Mouse (Mus musculus): ENCODE results near the gene Plxnc1. TPM values are rescaled to one million over a fixed set of nuclear protein-coding genes. Genes with fewer than 3 reads are reported as not detected.

Plxnc1 gene
- polyA plus RNA-seq, 1 experiment, result 82.8 TPM

GRCm38 (mm10) chr10:94924450-94924849 is 20.2 kb downstream of the Plxnc1 start:
- Histone ChIP-seq H3K27ac (ENCODE audit: insufficient read depth, low read depth, low read length) (peak overlapping the region; percentile 36), H3K4me3 (ENCODE audit: insufficient read depth, low read length) (no peak overlapping the region), H3K4me1 (ENCODE audit: control insufficient read depth, insufficient read depth, low read length) (peaks cover 84% of the 10 kb centered on the region)
- no peak for TF ChIP-seq POLR2A (IDR thresholded peaks at IDR 0.05; ENCODE audit: borderline replicate concordance, low read depth, low read length)
- no peak for TF ChIP-seq CTCF (IDR thresholded peaks at IDR 0.05; ENCODE audit: low read depth, low read length)

DNA sequence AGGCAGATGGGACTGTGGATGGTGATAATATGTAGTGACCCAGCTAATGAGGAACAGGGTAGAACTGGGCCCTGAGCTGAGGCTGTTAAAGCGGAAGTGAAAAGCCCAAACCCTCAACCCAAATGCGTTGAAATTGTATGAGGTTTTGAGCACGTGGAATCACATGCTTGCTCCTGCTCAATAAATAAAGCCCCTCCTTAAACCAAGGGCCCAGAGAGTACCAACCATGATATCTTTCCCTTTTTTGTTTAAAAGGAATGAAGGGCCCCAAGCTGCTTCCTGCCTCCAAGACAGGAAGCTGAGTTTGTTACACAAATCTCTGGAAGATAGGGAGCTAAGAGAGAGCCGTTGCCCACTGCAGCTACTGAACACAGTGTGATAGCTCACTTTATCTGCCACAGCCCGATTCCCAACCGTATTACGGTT is 21.3 kb downstream of the Plxnc1 start:
- Histone ChIP-seq H3K4me3 (ENCODE audit: insufficient read depth, low read length) (no peak overlapping the region), H3K27ac (ENCODE audit: insufficient read depth, low read depth, low read length) (peak overlapping the region; percentile 99), H3K4me1 (ENCODE audit: control insufficient read depth, insufficient read depth, low read length) (peaks cover 82% of the 10 kb centered on the region)
- TF ChIP-seq POLR2A (IDR thresholded peaks at IDR 0.05; ENCODE audit: borderline replicate concordance, low read depth, low read length), result no peak
- TF ChIP-seq CTCF (IDR thresholded peaks at IDR 0.05; ENCODE audit: low read depth, low read length), result no peak

GRCm38 (mm10) chr10:94922848-94923247 is 21.8 kb downstream of the Plxnc1 start:
- Histone ChIP-seq H3K4me1 (ENCODE audit: control insufficient read depth, insufficient read depth, low read length) (peaks cover 82% of the 10 kb centered on the region), H3K4me3 (ENCODE audit: insufficient read depth, low read length) (no peak overlapping the region), H3K27ac (ENCODE audit: insufficient read depth, low read depth, low read length) (peak overlapping the region; percentile 99)
- no peak for TF ChIP-seq POLR2A (IDR thresholded peaks at IDR 0.05; ENCODE audit: borderline replicate concordance, low read depth, low read length)
- no peak for TF ChIP-seq CTCF (IDR thresholded peaks at IDR 0.05; ENCODE audit: low read depth, low read length)

DNA sequence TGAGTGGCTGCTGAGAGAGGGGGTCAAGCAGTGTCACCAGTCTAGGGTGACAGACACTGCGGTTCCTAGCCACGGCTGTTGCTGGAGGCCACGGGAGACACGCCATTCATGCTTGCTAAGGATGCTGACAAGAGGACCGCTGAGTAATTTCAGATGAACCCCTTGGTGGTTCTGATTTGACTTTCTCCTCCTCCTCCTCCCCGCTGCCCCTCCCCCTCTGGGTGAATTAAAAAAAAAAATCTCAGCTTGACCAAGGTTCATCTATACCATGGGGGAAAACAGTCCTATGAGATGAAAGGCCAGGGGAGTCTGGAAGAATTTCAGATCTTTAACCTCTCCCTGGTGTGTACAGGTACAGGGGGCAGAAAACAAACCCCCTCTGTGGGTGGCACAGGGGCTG is 22.9 kb downstream of the Plxnc1 start:
- Histone ChIP-seq H3K4me1 (ENCODE audit: control insufficient read depth, insufficient read depth, low read length) (peaks cover 80% of the 10 kb centered on the region), H3K27ac (ENCODE audit: insufficient read depth, low read depth, low read length) (no peak overlapping the region), H3K4me3 (ENCODE audit: insufficient read depth, low read length) (no peak overlapping the region)
- TF ChIP-seq CTCF (IDR thresholded peaks at IDR 0.05; ENCODE audit: low read depth, low read length) (no peak), POLR2A (IDR thresholded peaks at IDR 0.05; ENCODE audit: borderline replicate concordance, low read depth, low read length) (no peak)

DNA sequence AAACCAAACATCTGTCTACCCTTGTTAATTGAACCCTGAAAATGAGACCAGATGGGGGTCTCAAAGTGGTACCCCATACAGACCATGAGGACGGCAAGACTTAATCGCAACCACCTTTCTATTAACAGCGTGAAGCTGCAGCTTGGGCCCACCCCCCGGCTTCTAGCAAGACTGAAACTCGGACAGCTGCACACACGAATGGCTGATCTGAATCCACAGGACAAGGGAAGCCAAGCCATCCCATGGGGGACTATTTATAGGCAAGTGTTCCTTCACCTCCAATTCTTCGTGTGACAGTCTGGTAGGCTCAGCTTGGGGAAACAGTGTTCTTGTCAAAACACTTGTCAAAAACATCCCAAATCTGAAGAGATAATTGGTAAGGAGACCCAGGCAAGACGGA is 24.1 kb downstream of the Plxnc1 start:
- Histone ChIP-seq H3K4me3 (ENCODE audit: insufficient read depth, low read length) (no peak overlapping the region), H3K4me1 (ENCODE audit: control insufficient read depth, insufficient read depth, low read length) (peaks cover 82% of the 10 kb centered on the region), H3K27ac (ENCODE audit: insufficient read depth, low read depth, low read length) (peak overlapping the region; percentile 98)
- TF ChIP-seq POLR2A (IDR thresholded peaks at IDR 0.05; ENCODE audit: borderline replicate concordance, low read depth, low read length) (no peak), CTCF (IDR thresholded peaks at IDR 0.05; ENCODE audit: low read depth, low read length) (no peak)

DNA sequence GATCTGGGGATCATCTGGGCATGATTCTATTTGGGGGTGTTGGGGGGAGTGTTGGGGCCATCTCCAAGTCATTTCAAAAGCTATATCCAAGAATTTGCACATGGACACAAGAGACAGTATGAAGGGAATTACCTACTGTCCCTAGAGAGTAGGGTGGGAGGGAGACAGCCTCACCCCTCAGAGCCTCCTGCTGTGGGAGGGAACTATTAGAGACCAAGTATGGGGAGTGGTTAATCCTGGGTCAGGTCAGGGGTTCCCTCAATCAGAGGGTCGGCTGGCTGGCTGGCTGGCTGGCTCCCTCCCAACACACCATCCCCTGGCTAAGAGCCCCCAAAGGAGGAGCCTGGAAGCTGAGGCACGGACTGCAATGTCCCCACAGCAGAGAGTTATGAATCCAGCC is 24.7 kb downstream of the Plxnc1 start:
- peaks cover 85% of the 10 kb centered on the region for H3K4me1 ChIP-seq (ENCODE audit: control insufficient read depth, insufficient read depth, low read length)
- TF ChIP-seq CTCF (IDR thresholded peaks at IDR 0.05; ENCODE audit: low read depth, low read length), result no peak
- TF ChIP-seq POLR2A (IDR thresholded peaks at IDR 0.05; ENCODE audit: borderline replicate concordance, low read depth, low read length), result no peak
- H3K27ac ChIP-seq (ENCODE audit: insufficient read depth, low read depth, low read length), result peak overlapping the region; percentile 98
- H3K4me3 ChIP-seq (ENCODE audit: insufficient read depth, low read length), result peak overlapping the region; percentile 35

DNA sequence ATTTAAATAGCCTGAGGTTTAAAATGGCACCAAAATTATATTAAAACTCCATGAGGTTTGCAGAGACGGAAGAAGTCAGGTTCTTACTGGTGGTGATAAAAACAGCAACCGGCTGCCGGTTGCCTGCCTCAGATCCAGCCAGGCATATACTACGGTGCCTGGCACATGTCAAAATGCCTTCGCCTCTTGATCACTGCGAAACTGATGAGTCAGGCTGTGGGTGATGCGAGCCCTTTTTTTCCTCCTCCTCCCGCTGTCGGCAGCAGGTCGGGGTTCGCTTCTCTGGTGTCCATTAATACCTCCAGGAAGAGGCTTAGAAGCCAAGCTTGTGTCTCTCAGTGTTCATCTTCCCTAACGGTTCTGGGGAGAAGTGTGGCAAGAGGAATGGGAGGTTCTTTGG is 25.1 kb downstream of the Plxnc1 start:
- TF ChIP-seq POLR2A (IDR thresholded peaks at IDR 0.05; ENCODE audit: borderline replicate concordance, low read depth, low read length) (no peak), CTCF (IDR thresholded peaks at IDR 0.05; ENCODE audit: low read depth, low read length) (no peak)
- Histone ChIP-seq H3K27ac (ENCODE audit: insufficient read depth, low read depth, low read length) (peak overlapping the region; percentile 98), H3K4me3 (ENCODE audit: insufficient read depth, low read length) (peak overlapping the region; percentile 35), H3K4me1 (ENCODE audit: control insufficient read depth, insufficient read depth, low read length) (peaks cover 81% of the 10 kb centered on the region)

DNA sequence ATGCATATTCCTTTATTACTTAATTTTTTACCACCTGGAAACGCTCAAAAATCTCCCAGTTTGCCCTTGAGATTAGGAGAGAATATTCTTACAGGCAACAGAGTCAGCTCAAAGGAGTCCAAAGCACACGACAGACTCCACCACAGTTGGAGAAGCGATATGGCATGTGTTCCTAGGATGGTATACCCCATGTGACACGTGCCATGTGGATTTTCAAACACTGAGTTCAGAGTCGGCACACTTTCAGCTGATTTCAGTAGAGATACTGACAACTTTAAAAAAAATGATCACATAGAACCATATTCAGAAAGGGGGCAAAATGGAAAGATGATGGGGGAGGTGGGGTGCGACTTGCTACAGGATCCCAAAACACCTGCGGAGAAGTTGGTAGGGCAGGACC is 26.0 kb downstream of the Plxnc1 start:
- H3K4me3 ChIP-seq (ENCODE audit: insufficient read depth, low read length), result peak overlapping the region; percentile 21

DNA sequence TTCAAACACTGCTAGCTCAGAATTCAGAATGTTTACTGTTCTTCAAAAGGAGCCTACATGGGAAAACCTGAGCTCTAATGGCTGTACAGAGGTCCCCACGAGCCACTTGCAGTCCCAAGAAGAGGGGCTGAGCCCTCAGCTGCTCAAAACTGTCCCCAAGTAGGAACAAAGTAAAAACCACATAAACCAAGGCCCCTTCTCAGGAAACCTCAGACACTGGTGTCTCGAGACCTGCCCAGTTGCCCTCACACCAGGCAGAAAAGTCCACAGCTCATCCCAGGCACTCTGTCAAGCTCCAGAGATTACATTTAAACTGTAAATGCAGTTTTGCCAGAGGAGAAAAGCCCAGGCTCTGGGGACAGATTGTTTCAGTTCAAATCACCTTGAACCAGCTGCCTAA is 26.6 kb downstream of the Plxnc1 start:
- H3K4me3 ChIP-seq (ENCODE audit: insufficient read depth, low read length), result no peak overlapping the region; the same call in 1 of the 2 replicates
- peaks cover 81% of the 10 kb centered on the region for H3K4me1 ChIP-seq (ENCODE audit: control insufficient read depth, insufficient read depth, low read length)
- TF ChIP-seq POLR2A (IDR thresholded peaks at IDR 0.05; ENCODE audit: borderline replicate concordance, low read depth, low read length), result no peak
- no peak for TF ChIP-seq CTCF (IDR thresholded peaks at IDR 0.05; ENCODE audit: low read depth, low read length)
- peak overlapping the region; percentile 98 for H3K27ac ChIP-seq (ENCODE audit: insufficient read depth, low read depth, low read length)

More for the DNA sequence above, 26.0 kb downstream of the Plxnc1 start:
- Histone ChIP-seq H3K27ac (ENCODE audit: insufficient read depth, low read depth, low read length) (peak overlapping the region; percentile 98), H3K4me1 (ENCODE audit: control insufficient read depth, insufficient read depth, low read length) (peaks cover 80% of the 10 kb centered on the region)
- TF ChIP-seq POLR2A (IDR thresholded peaks at IDR 0.05; ENCODE audit: borderline replicate concordance, low read depth, low read length) (no peak), CTCF (IDR thresholded peaks at IDR 0.05; ENCODE audit: low read depth, low read length) (no peak)

- TF ChIP-seq POLR2A (IDR thresholded peaks at IDR 0.05; ENCODE audit: borderline replicate concordance, low read depth, low read length) (no peak), CTCF (IDR thresholded peaks at IDR 0.05; ENCODE audit: low read depth, low read length) (no peak)
- Histone ChIP-seq H3K27ac (ENCODE audit: insufficient read depth, low read depth, low read length) (peak overlapping the region; percentile 98), H3K4me3 (ENCODE audit: insufficient read depth, low read length) (peak overlapping the region; percentile 12), H3K4me1 (ENCODE audit: control insufficient read depth, insufficient read depth, low read length) (peaks cover 81% of the 10 kb centered on the region)
Measured at GRCm38 (mm10) chr10:94917354-94917753, 27.3 kb downstream of the Plxnc1 start.

GRCm38 (mm10) chr10:94916610-94917009 is 28.0 kb downstream of the Plxnc1 start:
- no peak for TF ChIP-seq POLR2A (IDR thresholded peaks at IDR 0.05; ENCODE audit: borderline replicate concordance, low read depth, low read length)
- no peak for TF ChIP-seq CTCF (IDR thresholded peaks at IDR 0.05; ENCODE audit: low read depth, low read length)
- Histone ChIP-seq H3K27ac (ENCODE audit: insufficient read depth, low read depth, low read length) (peak overlapping the region; percentile 98), H3K4me1 (ENCODE audit: control insufficient read depth, insufficient read depth, low read length) (peaks cover 81% of the 10 kb centered on the region), H3K4me3 (ENCODE audit: insufficient read depth, low read length) (no peak overlapping the region)

Data from bone marrow macrophage, adult 2 months (primary cell).